Mouse (Mus musculus) right cerebral cortex, postnatal 10 days (tissue): Measurements from ENCODE around the gene D10Wsu102e.
"Not testable (repeated sequence)": the region's sequence is repeated elsewhere in the genome, so short reads cannot be mapped to it uniquely, and the experiment has no call there.

Source experiments
- DNase-seq, 2 experiments: peaks; one replicate each; pipeline ENCODE4 v3.0.0; 2021; ENCODE audit warnings: low spot score in 2 of 2

The D10Wsu102e gene

DNA sequence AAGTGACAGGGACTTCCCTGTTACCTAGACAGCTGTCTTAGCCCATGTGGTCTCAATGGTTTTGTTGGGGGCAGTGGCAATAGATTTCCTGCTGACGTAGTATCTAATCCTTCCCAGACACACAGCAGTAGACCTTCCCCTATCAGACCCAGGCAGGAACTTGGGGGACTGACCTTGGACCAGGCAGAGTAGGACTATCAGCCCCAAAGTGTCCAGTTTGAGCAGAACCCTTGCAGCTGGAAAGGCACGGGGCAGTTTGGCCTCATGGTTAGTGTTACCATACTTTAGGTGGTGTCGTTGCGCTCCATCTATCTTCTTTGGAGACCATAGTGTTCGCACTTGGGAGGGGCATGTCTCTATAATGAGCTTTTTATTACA, 13.7 kb upstream of the D10Wsu102e start:
- DNase-seq = no peak

DNA sequence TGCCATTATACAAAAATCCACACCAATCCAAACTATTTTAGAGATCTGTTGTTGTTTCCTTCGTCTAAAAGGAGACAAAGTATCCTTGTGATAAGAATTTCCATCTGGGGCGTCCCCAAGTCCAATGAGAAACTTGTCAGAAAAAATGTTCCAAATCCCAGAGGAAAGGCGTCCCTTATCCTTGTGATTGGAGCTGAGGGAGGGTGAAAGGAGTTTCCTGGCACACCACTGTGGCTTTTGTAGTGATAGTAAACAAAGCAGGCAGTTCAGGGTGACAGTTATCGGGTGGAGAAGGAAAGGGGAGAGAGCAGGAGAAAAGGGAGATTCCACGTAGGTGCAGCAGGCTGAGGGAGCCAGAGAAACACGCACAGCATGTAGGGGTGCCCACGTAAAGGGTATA, 12.5 kb upstream of the D10Wsu102e start:
- no peak for DNase-seq

DNA sequence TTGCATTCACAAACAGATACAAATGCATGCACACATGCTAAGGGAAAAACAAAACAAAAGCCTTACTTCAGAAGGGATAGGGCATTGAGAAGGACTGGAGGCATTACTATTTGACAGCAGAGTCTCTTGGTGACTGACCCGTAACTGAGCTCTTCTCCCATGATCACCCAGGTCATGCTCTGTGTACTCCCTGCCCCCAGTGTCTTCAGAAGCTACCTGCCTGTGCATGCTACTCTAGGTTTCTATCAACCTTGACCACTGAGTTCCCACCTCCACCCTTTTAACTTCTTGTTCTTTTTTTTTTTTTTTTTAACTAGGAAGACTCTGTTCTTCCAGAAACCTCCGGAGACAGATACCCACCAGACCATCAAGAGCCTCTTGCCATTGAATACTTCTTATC, 9.3 kb upstream of the D10Wsu102e start:
- DNase-seq = no peak

DNA sequence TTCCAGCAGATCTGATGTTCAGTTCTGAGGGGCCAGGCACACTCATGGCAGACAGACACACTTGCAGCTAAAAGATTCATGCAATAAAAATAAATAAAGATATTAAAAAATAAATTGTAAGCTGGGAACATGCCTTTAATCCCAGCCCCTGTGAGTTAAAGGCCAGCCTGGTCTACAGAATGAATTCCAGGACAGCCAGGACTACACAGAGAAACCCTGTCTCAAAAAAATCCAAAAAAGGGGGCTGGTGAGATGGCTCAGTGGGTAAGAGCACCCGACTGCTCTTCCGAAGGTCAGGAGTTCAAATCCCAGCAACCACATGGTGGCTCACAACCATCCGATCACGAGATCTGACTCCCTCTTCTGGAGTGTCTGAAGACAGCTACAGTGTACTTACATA, 8.2 kb upstream of the D10Wsu102e start:
- not testable (repeated sequence) for DNase-seq

DNA sequence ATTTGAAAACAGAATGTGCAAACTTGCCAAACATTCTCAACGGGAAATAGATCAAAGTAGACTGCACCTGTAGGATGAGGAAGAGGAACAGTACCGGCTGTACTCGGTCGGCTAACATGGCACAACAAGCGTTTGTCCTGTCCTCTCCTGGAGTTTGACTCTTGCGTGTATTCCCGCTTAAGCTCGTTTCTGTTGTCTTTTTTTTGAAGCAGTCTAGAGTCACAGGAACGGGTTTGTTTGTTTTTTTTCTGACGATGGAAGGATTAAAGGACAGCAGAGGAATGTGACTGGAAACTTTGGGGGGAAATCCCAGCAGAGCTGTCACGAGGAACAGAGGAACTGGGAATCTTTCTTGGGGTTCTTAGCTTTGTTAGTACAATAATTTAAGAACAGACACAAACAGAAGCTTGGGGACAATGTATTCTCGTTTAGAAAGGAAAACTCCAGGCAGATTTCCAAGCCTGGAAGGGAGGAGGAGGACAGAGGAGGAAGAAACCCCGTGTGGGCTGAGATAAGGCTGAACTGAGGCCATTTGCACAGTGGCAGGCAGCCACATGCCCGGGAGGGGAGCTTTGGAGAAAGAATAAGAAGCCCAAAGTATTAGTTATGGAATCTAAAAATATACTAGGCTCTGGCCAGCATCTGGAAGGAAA, 6.2 kb upstream of the D10Wsu102e start:
- DNase-seq = no peak

DNA sequence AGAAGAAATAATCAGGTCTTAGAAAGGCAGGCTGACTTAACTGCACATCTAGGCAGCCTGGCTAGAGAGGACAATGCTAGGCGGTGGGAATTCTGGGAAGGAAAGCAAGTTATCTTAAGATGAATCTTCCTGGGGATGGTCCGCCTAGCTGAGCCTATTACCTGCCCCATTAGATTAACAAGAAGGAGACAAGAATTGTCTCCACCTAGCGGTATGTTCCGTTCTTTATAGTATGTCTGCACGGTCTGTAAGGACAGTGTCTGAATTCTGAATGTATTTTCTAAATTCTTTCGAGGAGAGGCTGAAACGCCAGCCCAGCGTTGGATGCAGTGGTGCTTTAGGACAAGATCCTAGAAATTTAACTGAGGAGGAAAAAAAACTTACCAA, 5.7 kb upstream of the D10Wsu102e start:
- no peak for DNase-seq

DNA sequence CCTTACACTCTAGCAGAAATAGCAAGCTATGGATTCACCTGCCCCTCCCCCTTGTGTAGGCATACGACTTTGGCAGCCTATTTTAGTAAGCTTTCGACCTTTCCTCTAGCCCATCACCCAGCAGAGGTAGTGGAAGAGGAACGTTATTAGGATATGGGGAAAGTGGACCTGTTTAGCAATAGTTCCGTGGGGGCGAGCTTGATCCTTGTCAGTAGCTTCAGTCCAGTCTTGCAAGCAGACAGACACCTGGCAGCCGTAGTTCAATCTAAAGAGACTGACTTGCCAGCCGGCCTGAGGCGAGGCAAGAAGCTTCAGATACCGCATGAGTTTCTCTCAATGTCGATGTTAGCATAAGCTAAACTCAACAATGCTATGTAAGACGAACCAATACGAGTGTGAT, 3.6 kb upstream of the D10Wsu102e start:
- DNase-seq = no peak

- DNase-seq = no peak
These were observed 570 bp upstream of the D10Wsu102e start for GRCm38 (mm10) chr10:83359451-83359850.

GRCm38 (mm10) chr10:83360356-83360755, 335 bp downstream of the D10Wsu102e start:
- DNase-seq = no peak

DNA sequence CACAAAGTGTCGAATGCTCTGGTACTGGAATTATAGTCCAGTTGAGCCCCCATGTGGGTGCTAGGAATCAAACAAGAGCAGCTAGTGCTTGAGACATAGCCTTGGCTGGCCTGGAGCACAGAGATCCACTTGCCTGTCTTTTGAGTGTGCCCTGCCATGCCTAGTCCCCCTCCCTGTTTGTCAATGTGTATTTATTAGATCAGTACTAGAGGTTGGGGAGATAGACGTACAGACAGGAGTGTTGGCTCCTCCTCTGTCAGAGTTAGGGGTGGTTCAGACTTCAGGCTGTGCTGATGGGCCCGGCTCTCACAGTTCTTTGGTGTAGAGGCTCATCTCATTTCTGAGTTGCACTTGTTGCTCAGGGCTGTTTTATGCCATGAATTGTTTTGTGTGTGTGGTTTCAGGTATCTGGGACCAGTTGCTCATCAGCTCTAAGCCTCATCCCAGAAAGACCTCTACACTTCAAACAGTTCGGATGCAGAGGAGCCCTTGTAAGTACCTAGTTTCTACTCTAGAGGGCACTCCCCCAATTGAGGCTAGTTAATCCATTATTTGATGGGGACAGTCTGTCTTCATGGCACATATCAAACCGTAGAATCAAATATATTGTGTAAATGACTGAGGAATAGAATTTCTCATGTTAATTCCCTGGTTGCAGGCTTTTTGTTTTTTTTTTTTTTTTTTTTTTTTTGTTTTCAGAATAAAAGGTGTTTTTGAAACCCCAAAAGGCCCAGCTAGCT, 1.8 kb downstream of the D10Wsu102e start:
- DNase-seq = peak in 1 of 2 experiments; percentile 38

DNA sequence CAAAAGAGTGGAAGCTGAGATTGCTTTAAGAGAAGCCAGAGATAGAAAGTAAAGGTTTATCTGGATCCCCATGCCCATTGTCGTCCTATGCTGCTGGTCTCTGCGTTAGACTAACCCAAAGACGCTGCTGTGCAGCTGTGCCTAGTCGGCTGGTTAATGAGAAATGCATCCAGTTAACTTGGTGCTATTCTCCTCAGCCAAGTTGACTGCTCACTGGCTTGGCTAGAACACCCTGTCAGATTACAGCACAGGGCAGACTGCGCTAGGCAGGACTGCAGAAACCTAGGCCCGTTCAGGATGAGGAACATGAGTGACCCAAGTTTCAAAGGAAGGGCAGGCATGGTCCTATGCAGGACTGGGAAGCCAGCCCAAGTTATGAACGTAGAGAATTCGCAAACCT, 3.4 kb downstream of the D10Wsu102e start:
- DNase-seq = no peak

- no peak for DNase-seq
These were observed 8.9 kb downstream of the D10Wsu102e start for GRCm38 (mm10) chr10:83368918-83369317.

DNA sequence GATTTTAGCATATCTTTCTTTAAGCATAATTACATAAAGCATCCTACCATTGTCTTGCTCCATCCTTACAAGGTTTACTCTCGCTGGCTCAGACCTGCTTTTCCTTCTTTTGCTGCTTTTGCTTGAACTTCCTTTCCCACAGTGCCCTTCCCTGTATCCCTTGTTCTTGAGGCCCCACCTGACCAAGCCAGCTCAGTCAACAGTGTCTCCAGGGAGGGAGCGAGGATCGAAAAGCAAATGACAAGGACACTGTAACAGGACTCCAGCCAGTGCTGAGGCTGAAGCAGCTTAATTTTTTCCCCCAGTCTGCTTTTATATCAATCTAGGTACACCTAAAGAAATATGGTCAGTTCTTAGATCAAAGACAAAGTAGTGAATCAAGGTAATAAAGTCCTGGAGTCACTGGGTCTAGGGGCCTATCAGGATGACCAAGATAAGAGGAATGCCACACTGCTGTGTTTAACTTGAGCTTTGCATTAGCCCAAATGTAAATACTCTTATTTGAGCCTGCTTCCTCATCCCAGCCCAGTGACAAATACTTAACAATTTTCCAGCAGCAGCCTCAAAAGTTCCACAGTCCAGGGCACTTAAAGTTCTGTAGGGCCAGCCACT, 14.1 kb downstream of the D10Wsu102e start:
- DNase-seq = no peak

DNA sequence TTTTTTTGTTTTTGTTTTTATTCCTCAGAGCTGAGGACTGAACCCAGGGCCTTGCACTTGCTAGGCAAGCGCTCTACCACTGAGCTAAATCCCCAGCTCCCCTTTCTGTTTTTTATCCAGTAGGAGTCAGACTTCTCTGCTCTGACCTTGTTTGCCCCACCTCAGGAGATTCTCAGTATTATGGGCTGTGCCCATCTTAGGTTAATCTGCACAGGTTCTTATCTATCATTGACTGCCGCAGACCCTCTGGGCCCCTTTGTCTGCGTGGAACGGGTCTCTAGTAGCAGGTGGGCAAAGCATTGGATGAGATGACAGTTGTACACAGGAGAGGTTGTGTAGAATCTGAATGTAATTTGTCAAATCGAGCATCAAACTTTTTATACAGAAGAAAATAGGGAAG, 15.4 kb downstream of the D10Wsu102e start:
- not testable (repeated sequence) for DNase-seq

GRCm38 (mm10) chr10:83376911-83377682, 17.1 kb downstream of the D10Wsu102e start:
- no peak for DNase-seq

DNA sequence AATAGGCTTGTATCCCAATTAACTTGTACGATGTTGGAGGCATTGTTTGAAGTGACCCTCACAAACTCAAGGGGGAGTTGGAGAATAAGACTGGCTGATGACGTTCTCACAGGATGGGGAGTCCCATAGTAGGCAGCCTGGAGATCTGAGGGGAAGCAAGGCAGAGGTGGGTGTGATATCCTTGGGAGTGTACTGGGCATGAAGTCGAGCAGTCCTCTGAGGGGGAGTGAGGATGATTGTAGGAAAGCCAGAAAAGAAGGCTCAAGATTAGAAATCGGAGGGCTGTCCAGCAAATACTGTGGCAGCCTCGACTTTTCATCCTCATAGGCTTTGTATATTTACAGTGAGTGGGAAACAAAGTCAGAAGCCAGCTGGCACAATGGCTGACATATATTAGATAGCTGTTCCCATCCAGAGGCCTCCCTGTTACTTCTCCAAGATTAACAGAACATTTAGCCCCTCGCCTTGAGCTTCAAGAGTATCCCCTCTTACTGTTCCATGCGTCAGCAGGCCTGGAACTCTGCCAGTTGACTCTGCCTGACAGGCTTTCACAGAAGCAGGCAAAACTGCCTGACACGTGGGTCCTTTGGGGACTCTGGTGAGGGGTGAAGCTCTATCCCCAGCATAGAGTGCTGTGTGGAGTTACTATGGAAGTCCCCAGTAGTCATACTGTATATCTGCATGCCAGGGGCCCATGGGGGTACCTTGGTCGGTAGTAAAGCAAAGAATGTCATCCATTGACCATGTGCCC, 18.2 kb downstream of the D10Wsu102e start:
- peak in 1 of 2 experiments; percentile 47 for DNase-seq

DNA sequence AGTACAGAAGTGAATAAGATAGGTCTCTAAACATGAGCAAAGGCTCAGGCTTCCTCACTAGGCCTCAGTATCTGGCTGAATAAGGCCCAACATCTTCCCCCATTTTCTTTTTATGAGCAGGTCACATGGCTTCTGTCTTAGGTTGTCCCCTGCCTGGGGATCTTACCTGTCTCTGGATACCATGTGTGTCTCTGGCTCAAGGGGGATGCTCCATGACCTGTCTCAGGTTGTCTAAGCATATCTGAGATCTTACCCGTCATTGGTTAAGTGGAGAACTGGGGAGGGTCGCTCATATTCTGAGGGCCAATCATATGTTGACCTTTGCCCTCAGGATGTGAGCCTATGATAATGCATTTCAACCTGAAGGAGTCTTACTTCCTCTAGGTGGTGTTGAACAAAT, 20.5 kb downstream of the D10Wsu102e start:
- DNase-seq = no peak

DNA sequence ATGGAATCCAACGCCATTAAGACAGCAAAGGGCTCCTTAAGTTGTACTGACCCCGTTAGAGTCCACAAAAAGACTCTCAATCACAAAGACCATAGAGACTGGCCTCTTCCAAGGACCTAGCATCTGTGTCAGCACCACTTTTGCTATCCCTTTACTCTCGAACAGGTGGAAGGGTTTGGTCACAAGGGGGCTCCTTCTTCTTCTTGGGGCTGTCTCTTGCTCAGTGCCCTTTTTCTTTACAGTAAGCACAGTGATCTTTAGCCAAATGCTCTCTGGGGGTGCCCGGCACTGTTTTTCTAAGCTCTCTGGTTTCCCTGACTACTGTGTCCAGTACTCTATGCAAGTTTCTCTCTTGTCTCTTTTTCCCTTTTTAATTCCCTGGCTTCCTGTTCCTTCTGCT, 22.5 kb downstream of the D10Wsu102e start:
- DNase-seq = no peak

DNA sequence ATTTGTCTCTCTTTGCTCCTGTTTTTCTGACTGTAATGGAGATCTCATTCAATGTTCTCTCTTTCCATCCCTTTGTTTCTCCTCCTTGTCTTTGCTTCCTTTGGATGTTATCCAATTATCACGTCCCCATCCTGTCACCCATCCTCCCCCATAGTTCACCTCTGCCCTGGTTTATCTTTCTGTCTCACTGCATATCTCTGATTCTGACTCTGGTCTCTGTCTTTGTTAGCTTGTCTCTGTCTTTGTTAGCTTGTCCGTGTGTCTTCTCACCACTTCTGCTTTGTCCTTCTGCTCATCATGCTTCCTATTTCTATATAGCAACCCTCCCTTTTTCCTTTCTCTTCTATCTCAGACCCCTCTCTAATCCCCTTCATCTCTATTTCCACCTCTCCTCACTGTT, 23.0 kb downstream of the D10Wsu102e start:
- DNase-seq = no peak

DNA sequence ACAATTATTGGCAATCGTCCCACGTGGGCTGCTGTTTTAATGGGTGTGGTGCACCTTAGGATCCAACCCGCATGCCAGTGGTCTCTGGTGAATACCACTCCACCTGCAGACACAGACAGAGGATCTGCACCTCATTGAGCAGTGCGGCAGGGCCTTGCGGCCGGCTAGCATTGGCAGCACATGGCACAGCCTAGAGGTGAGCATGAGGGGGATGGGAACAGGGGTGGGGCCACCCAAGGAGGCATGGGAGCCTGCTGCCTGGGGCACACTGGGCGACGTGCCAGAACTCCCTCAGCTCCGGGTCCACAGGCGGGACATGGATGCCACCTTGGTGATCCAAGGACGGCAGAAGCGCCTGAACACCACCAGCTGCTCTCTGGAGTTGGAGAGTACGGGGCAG, 23.8 kb downstream of the D10Wsu102e start:
- DNase-seq = peak in 1 of 2 experiments; percentile 29

- no peak for DNase-seq
These were observed 24.6 kb downstream of the D10Wsu102e start for GRCm38 (mm10) chr10:83384456-83385215.
